Mouse (Mus musculus): Measurements from ENCODE around the gene Fam221a. TPM values are rescaled to one million over a fixed set of nuclear protein-coding genes. Genes with fewer than 3 reads are reported as not detected.

Fam221a gene
- total and polyA plus RNA-seq, 2 experiments, result 0.17 to 0.83 TPM

DNA sequence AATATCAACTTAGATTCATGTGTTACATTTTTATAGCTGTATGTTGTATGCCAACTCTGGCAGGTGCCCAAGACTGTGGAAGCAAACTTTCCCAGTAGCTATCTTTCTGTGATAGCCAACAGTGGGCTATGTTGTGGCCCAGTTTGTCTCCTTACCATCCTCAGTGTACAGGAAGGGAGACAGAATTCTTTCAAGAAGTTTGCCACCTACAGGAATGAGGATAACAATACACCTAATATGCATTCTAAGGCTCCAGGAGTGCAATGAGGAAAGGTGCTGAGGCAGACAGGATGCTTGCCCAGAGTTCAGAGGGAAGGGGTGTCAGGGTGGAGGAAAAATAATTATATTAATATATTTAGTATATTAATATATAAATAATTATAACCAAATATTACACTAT, 7.1 kb upstream of the Fam221a start:
- Histone ChIP-seq H3K4me3 (ENCODE audit: insufficient read depth, low read depth, low read length) (no peak overlapping the region), H3K4me1 (ENCODE audit: control insufficient read depth, insufficient read depth, low read length) (no peaks in the 10 kb centered on the region), H3K9ac (ENCODE audit: low read depth, low read length) (no peak overlapping the region), H3K27ac (replicated peaks; ENCODE audit: insufficient read depth, low read depth, low read length) (no peak overlapping the region), H3K36me3 (ENCODE audit: control insufficient read depth, insufficient read depth, low read length) (no peaks in the 10 kb centered on the region), H3K79me2 (ENCODE audit: control insufficient read depth, insufficient read depth, low read length) (no peaks in the 10 kb centered on the region), H3K27me3 (ENCODE audit: control insufficient read depth, insufficient read depth, low read length) (no peaks in the 10 kb centered on the region)
- no peak for DNase-seq (ENCODE audit: extremely low read depth, low read depth, low spot score)
- TF ChIP-seq CTCF (IDR thresholded peaks at IDR 0.05; ENCODE audit: low read depth, low read length) (no peak), POLR2A (IDR thresholded peaks at IDR 0.05; ENCODE audit: extremely low read depth, insufficient read depth, low read length) (no peak)

GRCm38 (mm10) chr6:49368212-49368611, 673 bp downstream of the Fam221a start:
- no peak for DNase-seq (ENCODE audit: extremely low read depth, low read depth, low spot score)
- peak overlapping the region; percentile 62; the same call in 1 of the 2 replicates for H3K4me3 ChIP-seq (ENCODE audit: insufficient read depth, low read depth, low read length)
- no peaks in the 10 kb centered on the region for H3K36me3 ChIP-seq (ENCODE audit: control insufficient read depth, insufficient read depth, low read length)
- H3K27ac ChIP-seq (replicated peaks; ENCODE audit: insufficient read depth, low read depth, low read length), result no peak overlapping the region
- TF ChIP-seq POLR2A (IDR thresholded peaks at IDR 0.05; ENCODE audit: extremely low read depth, insufficient read depth, low read length) (no peak), CTCF (IDR thresholded peaks at IDR 0.05; ENCODE audit: low read depth, low read length) (no peak)
- H3K27me3 ChIP-seq (ENCODE audit: control insufficient read depth, insufficient read depth, low read length), result no peaks in the 10 kb centered on the region
- peaks cover 3% of the 10 kb centered on the region; the same call in 1 of the 2 replicates for H3K4me1 ChIP-seq (ENCODE audit: control insufficient read depth, insufficient read depth, low read length)
- no peak overlapping the region for H3K9ac ChIP-seq (ENCODE audit: low read depth, low read length)
- H3K79me2 ChIP-seq (ENCODE audit: control insufficient read depth, insufficient read depth, low read length), result no peaks in the 10 kb centered on the region
- 73% methylated on average over 3 of the region's 3 CpGs for WGBS

DNA sequence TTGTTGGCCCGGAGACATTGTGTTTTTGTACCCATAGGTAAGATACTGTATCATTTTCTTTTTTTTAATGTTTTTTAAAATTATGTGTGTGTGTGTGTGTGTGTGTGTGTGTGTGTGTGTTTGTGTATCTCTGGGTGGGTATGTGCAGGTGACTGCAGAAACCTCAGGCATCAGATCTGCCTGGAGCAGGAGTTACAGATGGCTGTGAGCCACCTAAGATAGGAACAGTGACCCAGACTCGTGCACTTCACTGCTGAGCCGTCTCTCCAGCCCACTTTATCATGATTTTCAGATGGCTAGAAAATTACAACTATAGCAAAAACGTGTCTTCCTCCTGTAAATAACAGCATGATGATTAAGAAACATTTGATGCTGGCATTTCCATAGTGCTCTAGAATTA, 5.2 kb downstream of the Fam221a start:
- Histone ChIP-seq H3K27ac (replicated peaks; ENCODE audit: insufficient read depth, low read depth, low read length) (no peak overlapping the region), H3K4me3 (ENCODE audit: insufficient read depth, low read depth, low read length) (no peak overlapping the region), H3K27me3 (ENCODE audit: control insufficient read depth, insufficient read depth, low read length) (no peaks in the 10 kb centered on the region), H3K9ac (ENCODE audit: low read depth, low read length) (no peak overlapping the region), H3K36me3 (ENCODE audit: control insufficient read depth, insufficient read depth, low read length) (no peaks in the 10 kb centered on the region), H3K79me2 (ENCODE audit: control insufficient read depth, insufficient read depth, low read length) (no peaks in the 10 kb centered on the region), H3K4me1 (ENCODE audit: control insufficient read depth, insufficient read depth, low read length) (peaks cover 3% of the 10 kb centered on the region; the same call in 1 of the 2 replicates)
- WGBS, result 77% methylated on average over 4 of the region's 4 CpGs
- DNase-seq (ENCODE audit: extremely low read depth, low read depth, low spot score), result no peak
- TF ChIP-seq POLR2A (IDR thresholded peaks at IDR 0.05; ENCODE audit: extremely low read depth, insufficient read depth, low read length) (no peak), CTCF (IDR thresholded peaks at IDR 0.05; ENCODE audit: low read depth, low read length) (no peak)

- Histone ChIP-seq H3K9ac (ENCODE audit: low read depth, low read length) (no peak overlapping the region), H3K79me2 (ENCODE audit: control insufficient read depth, insufficient read depth, low read length) (no peaks in the 10 kb centered on the region), H3K27me3 (ENCODE audit: control insufficient read depth, insufficient read depth, low read length) (no peaks in the 10 kb centered on the region), H3K4me1 (ENCODE audit: control insufficient read depth, insufficient read depth, low read length) (no peaks in the 10 kb centered on the region), H3K4me3 (ENCODE audit: insufficient read depth, low read depth, low read length) (no peak overlapping the region), H3K27ac (replicated peaks; ENCODE audit: insufficient read depth, low read depth, low read length) (no peak overlapping the region), H3K36me3 (ENCODE audit: control insufficient read depth, insufficient read depth, low read length) (no peaks in the 10 kb centered on the region)
- 77% methylated on average over 2 of the region's 2 CpGs for WGBS
- no peak for DNase-seq (ENCODE audit: extremely low read depth, low read depth, low spot score)
- no peak for TF ChIP-seq POLR2A (IDR thresholded peaks at IDR 0.05; ENCODE audit: extremely low read depth, insufficient read depth, low read length)
- no peak for TF ChIP-seq CTCF (IDR thresholded peaks at IDR 0.05; ENCODE audit: low read depth, low read length)
These were observed 6.4 kb downstream of the Fam221a start for GRCm38 (mm10) chr6:49373943-49374342.

DNA sequence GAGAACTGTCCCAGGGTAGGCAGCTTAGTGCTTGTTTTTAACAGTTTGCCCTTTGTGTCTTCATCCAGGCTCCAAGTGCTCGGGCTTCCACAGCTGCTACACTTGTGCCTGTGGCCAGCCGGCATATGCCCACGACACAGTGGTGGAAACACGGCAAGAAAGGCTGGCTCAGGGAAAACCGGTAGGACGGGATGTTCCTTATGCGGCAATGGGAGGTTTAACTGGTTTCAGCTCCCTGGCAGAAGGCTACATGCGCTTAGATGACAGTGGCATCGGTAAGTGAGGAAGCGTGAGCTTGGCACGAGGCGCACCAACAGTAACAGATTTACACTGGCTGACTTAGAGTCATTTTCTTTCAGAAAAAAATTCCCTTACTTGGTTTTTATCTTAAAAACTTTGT, 10.8 kb downstream of the Fam221a start:
- DNase-seq (ENCODE audit: extremely low read depth, low read depth, low spot score), result no peak
- 77% methylated on average over 12 of the region's 12 CpGs for WGBS

GRCm38 (mm10) chr6:49394276-49394675, 26.7 kb downstream of the Fam221a start:
- no peak for DNase-seq (ENCODE audit: extremely low read depth, low read depth, low spot score)
- H3K36me3 ChIP-seq (ENCODE audit: control insufficient read depth, insufficient read depth, low read length), result no peaks in the 10 kb centered on the region
- H3K27ac ChIP-seq (replicated peaks; ENCODE audit: insufficient read depth, low read depth, low read length), result no peak overlapping the region
- no peaks in the 10 kb centered on the region for H3K79me2 ChIP-seq (ENCODE audit: control insufficient read depth, insufficient read depth, low read length)
- TF ChIP-seq CTCF (IDR thresholded peaks at IDR 0.05; ENCODE audit: low read depth, low read length) (no peak), POLR2A (IDR thresholded peaks at IDR 0.05; ENCODE audit: extremely low read depth, insufficient read depth, low read length) (no peak)
- WGBS, result 65% methylated on average over 1 of the region's 1 CpGs
- H3K4me1 ChIP-seq (ENCODE audit: control insufficient read depth, insufficient read depth, low read length), result no peaks in the 10 kb centered on the region
- H3K27me3 ChIP-seq (ENCODE audit: control insufficient read depth, insufficient read depth, low read length), result no peaks in the 10 kb centered on the region
- no peak overlapping the region for H3K9ac ChIP-seq (ENCODE audit: low read depth, low read length)
- H3K4me3 ChIP-seq (ENCODE audit: insufficient read depth, low read depth, low read length), result no peak overlapping the region

More for the DNA sequence above, 10.8 kb downstream of the Fam221a start:
- H3K4me1 ChIP-seq (ENCODE audit: control insufficient read depth, insufficient read depth, low read length), result no peaks in the 10 kb centered on the region
- TF ChIP-seq POLR2A (IDR thresholded peaks at IDR 0.05; ENCODE audit: extremely low read depth, insufficient read depth, low read length) (no peak), CTCF (IDR thresholded peaks at IDR 0.05; ENCODE audit: low read depth, low read length) (no peak)
- no peaks in the 10 kb centered on the region for H3K27me3 ChIP-seq (ENCODE audit: control insufficient read depth, insufficient read depth, low read length)
- H3K79me2 ChIP-seq (ENCODE audit: control insufficient read depth, insufficient read depth, low read length), result no peaks in the 10 kb centered on the region
- H3K9ac ChIP-seq (ENCODE audit: low read depth, low read length), result no peak overlapping the region
- H3K27ac ChIP-seq (replicated peaks; ENCODE audit: insufficient read depth, low read depth, low read length), result no peak overlapping the region
- H3K4me3 ChIP-seq (ENCODE audit: insufficient read depth, low read depth, low read length), result no peak overlapping the region
- H3K36me3 ChIP-seq (ENCODE audit: control insufficient read depth, insufficient read depth, low read length), result no peaks in the 10 kb centered on the region
